Mouse (Mus musculus): ENCODE measurements around the gene Gltpd2.
A peak's percentile ranks its signal among the peaks of the same experiment; 100 is the strongest.

Gltpd2 gene

DNA sequence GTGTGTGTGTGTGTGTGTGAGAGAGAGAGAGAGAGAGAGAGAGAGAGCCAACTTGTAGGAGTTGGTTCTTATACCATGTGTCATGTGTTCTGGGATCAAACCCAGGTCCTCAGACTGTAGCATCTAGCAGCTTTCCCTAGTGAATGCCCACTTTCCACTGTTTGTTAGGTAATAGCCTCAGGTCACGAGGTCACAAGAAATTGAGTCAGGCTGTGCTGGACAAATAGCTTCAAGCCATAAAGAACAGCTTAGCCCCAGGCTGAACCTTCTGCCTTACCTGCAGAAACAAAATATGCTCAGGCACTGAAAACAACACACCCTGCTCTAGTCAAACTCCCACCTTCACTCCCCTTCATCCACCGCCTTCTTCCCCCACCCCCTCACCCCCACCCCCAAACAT lies 7.8 kb upstream of the Gltpd2 start:
- TF ChIP-seq GATA4 (IDR thresholded peaks at IDR 0.05; ENCODE audit: insufficient replicate concordance, low read length) = no peak

DNA sequence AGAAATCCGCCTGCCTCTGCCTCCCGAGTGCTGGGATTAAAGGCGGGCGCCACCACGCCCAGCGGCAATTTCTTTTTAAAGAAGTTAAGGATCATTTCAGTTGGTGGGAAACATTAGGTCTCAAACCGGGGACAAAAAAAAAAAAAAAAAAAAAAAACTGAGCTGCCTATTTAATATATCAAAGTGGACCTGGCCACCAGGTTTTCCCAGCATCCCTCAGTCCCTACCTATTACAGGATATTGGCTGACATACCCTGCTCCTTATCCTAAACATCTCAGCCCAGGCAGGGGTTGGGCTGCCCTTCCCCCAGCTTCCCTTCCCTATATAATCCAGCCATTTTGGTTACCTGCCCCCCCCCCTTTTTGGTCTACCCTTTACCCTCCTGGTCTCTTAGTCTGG lies 7.2 kb upstream of the Gltpd2 start:
- TF ChIP-seq GATA4 (IDR thresholded peaks at IDR 0.05; ENCODE audit: insufficient replicate concordance, low read length) = no peak

DNA sequence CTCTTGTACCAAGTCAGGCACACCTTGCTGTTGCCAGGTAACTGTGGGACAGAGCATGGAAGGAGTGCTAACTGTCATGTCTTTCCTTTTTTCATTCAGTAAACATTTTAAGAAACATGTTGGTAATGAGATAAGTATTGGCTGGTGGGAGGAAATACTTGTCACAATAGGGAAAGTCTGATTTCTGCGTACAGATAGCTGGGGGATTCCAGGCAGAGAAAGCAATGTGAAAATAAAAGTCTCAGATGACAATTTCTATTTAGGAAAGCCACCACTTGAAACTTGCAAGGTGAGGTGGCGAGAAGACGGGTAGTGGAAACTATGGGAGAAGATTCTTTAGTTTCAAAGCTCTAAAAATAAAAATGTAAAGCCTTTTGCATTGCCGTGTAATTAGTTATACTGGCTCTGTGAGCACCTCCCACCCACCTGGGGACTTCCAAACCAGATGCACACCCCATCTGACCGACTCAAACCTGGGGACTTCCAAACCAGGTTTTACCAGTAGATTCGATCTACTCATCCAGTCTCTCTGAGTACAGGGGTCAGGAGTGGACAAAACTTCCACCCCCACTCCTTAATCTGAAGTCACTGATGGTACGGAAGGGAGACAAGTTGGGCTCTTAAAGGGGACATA lies 6.2 kb upstream of the Gltpd2 start:
- TF ChIP-seq GATA4 (IDR thresholded peaks at IDR 0.05; ENCODE audit: insufficient replicate concordance, low read length) = no peak

DNA sequence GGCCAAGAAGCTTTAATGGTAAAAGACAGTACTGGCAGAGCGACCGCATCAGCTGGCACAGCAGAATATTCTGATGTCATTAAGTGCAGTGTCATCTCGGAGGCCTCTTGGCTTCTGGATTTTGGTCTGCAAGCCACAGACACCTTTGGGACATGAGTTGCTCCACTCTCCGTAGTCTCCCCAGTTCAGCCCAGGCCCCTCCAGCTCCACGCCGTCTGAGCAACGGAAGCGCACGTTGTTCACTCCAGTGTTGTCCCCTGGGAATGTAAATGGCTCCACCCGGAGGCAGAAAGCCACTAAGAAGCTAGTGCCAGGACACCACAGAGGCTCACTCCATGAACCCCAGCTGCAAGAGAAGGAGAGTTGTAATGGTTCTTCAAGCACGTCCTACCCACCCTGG lies 5.5 kb upstream of the Gltpd2 start:
- TF ChIP-seq GATA4 (IDR thresholded peaks at IDR 0.05; ENCODE audit: insufficient replicate concordance, low read length) = no peak

DNA sequence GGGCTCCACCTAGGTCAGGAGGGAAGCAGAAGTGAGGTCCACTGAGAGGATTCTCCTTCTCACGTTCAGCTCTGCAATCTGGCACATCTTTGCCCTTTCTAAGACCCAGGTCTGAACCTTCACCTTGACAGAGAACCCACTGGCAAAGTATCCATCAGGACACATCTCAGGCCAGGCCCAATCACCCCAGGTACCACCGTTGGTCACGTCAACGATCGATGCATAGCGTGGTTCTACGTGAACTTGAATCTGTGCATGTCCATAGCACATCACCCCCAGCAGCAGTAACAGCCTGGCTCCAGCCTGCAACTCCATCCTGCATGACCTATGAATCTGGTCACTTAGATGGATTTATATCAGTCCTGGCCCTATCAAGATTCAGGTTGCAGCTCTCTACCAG lies 4.7 kb upstream of the Gltpd2 start, which contains the start of gene Vmo1:
TSS of gene Vmo1 (minus strand) at position 329 of the 400 bp plus-strand sequence.
- TF ChIP-seq GATA4 (IDR thresholded peaks at IDR 0.05; ENCODE audit: insufficient replicate concordance, low read length) = no peak

DNA sequence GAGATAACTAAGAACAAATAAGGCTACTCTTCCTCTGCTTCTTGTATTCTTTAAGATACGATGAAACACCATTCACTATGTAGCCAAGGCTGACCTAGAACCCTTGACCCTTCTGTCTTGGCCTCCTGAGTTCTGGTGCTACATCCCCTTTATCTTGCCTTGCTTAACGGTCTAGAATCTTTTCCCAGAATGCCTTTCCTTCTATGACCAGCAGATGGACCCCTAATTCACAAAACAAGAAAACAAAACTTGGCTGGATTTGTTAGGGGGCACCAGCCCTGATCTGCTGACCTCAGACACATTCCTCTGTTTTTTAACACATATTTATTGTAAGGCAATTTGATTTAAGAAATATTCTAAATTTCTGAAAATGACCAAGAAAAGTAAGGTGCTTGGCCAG lies 2.6 kb upstream of the Gltpd2 start:
- TF ChIP-seq GATA4 (IDR thresholded peaks at IDR 0.05; ENCODE audit: insufficient replicate concordance, low read length) = no peak

DNA sequence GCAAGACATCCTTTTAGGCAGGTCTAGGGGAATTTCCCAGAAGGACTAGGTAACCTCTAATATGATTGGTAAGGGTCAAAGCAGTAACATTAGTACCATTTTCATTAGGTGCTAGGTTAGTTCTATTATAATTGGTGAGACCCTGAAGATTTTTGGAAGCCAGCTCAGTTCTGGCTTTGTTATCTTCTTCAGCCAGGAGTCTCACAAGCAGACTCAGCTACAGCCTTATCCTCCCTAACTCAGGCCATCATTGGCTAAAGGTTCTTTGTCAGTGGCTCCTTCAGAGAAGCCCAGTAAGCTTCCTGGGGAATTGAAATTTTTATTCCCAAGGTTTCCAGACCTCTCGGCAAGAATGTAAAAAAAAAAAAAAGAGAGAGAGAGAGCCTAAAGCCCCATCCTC lies 560 bp upstream of the Gltpd2 start:
- no peak for TF ChIP-seq GATA4 (IDR thresholded peaks at IDR 0.05; ENCODE audit: insufficient replicate concordance, low read length)

DNA sequence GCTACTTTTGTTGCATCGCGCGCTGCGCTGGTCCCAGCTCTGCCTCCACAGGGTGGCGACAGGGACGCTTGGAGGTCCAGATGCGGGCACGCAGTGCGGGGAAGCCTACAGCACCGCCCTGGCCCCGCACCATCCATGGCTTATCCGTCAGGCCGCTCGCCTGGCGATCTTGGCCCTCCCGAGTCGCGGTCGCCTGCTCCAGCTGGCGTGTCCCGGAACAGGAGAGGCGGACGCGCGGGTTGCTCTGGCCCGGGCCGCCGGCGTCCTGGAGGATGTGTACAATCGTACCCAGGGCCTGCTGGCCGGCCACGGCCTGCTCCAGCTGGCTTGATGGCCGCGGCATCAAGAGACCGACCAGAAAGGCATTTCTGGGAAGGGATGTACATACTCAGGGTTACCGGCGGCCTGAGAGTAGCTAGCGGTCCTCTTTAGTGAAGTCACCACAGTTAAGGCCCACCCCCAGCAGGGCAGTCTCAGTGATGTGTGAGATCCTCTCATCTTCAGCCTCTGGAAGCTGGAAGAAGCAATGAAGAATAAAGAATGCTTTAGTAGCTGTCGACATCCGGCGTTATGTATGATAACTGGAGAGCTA lies 1.3 kb downstream of the Gltpd2 start:
- TF ChIP-seq GATA4 (IDR thresholded peaks at IDR 0.05; ENCODE audit: insufficient replicate concordance, low read length) = no peak

DNA sequence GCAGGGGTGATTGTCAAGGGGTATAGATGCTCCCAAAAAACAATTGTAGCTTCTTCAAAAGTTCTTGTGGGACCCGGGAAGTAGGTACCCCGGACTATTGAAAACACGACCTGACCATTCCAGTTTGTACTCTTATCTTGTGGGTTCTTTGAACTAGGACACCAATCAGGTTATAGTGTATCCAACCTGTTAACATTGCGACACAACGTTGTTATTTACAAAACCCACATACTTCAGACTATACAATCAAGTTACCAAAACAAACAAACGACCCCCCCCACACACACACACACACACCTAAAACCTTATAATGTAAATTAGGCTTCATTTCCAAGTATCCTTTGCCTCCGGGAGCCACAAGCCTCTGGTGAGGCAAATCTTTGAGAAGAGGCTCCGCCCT lies 5.8 kb downstream of the Gltpd2 start:
- TF ChIP-seq GATA4 (IDR thresholded peaks at IDR 0.05; ENCODE audit: insufficient replicate concordance, low read length) = peak; percentile 34; the same call in 1 of the 2 replicates

DNA sequence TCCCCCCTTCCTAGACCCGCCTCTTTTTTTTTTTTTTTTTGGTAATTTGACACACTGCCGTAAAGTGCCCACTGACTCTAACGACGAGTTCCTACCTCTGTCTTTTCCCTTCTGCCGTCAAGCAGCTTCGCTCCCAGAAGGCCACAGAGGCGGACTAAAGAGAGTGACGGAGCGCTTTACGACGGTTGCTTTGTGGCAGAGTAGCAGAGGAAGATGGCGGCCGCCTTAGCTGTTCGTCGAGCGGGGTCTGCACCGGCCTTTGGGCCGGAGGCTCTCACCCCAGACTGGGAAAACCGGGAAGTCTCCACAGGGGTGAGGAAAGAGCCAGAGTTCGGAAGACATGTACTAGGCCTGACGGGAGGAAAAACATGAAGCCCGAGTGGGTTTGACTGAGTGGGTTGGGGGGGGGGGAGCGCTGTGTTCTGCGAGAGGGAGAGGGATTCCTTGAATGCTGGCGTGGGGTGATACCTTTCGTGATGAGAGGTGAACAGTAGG lies 6.2 kb downstream of the Gltpd2 start, which contains the start of gene Psmb6:
TSS of gene Psmb6 (plus strand) at position 184 of the 495 bp plus-strand sequence.
- no peak for TF ChIP-seq GATA4 (IDR thresholded peaks at IDR 0.05; ENCODE audit: insufficient replicate concordance, low read length)

DNA sequence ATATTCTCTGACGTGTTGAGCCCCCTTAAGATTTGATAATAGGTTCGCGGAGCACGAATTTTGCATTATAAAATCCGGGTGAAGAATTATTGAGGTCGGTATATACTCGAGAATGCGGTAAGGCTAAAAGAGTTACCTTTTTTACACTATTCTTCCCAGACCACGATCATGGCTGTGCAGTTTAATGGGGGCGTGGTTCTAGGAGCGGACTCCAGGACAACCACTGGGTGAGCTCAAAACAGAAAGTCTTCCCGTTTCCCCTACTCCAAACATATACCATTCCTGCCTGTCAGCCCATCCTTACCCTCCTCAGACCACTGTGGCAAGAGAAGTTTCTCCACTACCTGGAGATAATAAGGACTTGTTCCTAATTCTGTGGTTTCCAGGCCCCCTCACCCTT lies 6.7 kb downstream of the Gltpd2 start:
- no peak for TF ChIP-seq GATA4 (IDR thresholded peaks at IDR 0.05; ENCODE audit: insufficient replicate concordance, low read length)

DNA sequence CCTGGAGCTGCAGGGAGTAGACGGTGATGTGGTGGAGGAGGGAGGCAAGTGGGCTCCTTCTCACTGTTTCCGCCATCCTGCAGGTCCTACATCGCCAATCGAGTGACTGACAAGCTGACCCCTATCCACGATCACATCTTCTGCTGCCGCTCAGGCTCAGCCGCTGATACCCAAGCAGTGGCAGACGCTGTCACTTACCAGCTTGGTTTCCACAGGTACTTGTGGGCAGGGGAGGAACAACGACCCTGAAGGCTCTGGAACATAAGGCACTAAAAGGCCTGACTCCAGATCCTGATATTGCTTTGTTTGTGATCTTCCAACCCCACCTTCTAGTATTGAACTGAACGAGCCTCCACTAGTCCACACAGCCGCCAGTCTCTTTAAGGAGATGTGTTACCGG lies 7.2 kb downstream of the Gltpd2 start:
- no peak for TF ChIP-seq GATA4 (IDR thresholded peaks at IDR 0.05; ENCODE audit: insufficient replicate concordance, low read length)

DNA sequence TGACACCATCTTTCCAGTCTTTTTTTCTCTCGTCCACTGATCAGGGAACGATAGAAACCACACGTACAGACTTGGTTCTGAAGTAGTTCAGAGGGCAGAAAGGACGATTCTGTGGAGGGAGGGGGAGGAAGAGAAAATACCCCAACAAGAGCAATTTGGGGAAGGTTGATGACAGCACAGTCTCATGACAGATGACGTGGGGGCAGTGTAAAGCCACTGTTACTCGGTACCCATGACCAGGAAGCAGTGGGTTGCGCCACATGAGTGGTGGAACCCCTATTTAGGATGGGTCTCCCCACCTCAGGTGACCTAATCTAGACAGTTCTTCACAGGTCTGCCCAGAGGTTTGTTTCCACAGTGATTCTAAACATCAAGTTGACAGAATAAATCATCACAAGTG lies 9.6 kb downstream of the Gltpd2 start:
- no peak for TF ChIP-seq GATA4 (IDR thresholded peaks at IDR 0.05; ENCODE audit: insufficient replicate concordance, low read length)

DNA sequence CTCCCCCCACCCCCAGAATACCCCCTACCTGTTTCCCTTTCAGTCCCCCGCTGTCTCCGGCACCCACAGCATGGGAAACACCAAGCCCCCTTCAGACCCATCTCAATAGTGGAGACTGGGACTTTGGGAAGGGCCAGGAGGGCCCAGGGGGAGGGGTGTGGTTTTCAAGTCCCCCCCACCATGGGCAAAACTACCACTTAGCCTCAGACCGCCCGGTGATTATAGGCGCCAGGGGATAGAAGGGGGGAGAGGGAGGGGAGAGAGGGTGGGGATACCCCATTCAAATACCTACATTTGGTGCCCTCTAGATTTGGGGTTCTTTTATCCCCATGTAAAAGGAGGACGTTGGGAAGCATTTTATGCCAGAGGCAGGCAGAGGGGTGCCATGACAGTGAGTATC lies 13.8 kb downstream of the Gltpd2 start, which contains the start of gene Gm40193:
TSS of gene Gm40193 (minus strand) at position 101 of the 400 bp plus-strand sequence.
- no peak for TF ChIP-seq GATA4 (IDR thresholded peaks at IDR 0.05; ENCODE audit: insufficient replicate concordance, low read length)

DNA sequence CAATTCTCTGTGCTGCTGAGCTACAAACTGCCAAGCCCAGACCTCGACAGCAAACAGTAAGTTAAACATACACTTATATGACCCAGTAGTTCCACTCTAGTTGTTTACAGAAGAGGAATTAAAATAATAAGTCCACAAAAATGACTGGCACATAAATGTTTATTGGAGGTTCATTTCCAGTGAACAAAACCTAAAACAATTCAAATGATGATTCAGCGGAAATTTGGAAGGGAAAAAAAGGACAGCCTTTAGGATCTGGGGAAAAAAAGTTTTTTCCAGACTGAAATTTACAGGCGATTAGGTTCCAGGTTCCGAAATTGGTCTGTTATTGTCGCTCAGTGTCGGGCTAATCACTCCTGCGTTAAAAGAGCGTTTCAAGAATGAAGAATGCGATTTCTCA lies 20.4 kb downstream of the Gltpd2 start:
- TF ChIP-seq GATA4 (IDR thresholded peaks at IDR 0.05; ENCODE audit: insufficient replicate concordance, low read length) = no peak

DNA sequence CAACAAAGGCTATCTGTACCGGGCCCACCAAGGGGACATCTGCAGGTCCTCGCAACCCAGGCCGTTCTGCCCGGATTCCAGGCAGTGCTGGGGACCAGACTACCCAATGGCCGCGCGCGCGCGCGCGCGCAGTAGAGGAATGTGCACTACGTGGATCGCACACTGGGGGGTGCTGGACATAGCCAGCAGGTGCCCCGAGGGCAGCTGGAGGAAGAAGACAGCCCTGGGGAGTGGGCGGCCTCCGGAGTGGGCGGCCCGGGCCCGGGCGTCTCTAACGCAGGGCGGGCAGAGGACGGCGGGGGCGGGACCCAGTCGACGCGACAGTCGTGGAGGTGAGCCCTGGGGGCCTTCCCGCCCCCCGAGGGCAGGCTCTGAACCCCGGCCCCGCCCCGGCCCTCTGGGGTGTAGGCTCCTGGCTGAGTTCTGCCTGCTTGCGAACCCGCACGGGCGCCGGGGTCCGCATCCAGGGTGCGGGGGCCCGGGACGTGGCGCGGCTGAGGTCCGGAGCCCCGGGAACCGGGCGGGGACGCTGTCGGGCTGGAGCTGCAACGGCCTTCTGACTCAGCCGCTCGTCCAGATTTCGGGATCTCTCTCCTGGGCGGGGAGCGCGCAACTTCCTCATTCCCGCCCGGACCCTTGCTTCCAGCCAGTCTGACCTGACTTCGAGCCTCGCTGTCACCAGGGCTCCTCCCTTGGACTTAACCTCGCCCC lies 21.0 kb downstream of the Gltpd2 start, which contains the start of gene Pld2:
TSS of gene Pld2 (plus strand) at position 188 of the 711 bp plus-strand sequence.
- no peak for TF ChIP-seq GATA4 (IDR thresholded peaks at IDR 0.05; ENCODE audit: insufficient replicate concordance, low read length)
